Mouse (Mus musculus) midbrain, embryonic 11.5 days (tissue): ENCODE measurements at regions not wholly inside any gene's neighbourhood (a gene's known extent, or its start where the extent isn't known, plus 50 kb on each side); places are given as distances from the start of the nearest gene placed in this dataset.
"Not testable (repeated sequence)": the region's sequence is repeated elsewhere in the genome, so short reads cannot be mapped to it uniquely, and the experiment has no call there.

ENCODE experiments used
- ATAC-seq: fragments of 200-750 bp; cut with Nextera tagmentation; 2 replicates; pipeline ENCODE4 v1.8.0; 2017; ENCODE audit warnings: moderate TSS enrichment, moderate library complexity; ENCODE audit not compliant: low FRiP score
- DNase-seq: peaks from one replicate; pipeline ENCODE4 v3.0.0; 2015; ENCODE audit warnings: low spot score; ENCODE audit errors: missing footprints
- H3K27ac ChIP-seq: fragments of 300-500 bp; sonication (generic); 2 replicates; pipeline ENCODE4 v1.5.1; 2014; ENCODE audit warnings: low read depth, low read length
- H3K27me3 ChIP-seq: fragments of 300-500 bp; sonication (generic); 2 replicates; pipeline ENCODE4 v1.6.1; 2014; ENCODE audit warnings: mild to moderate bottlenecking, low read length, moderate library complexity, mixed read lengths; ENCODE audit not compliant: control insufficient read depth, insufficient read depth
- H3K36me3 ChIP-seq: fragments of 300-500 bp; sonication (generic); 2 replicates; pipeline ENCODE4 v1.6.1; 2014; ENCODE audit warnings: mild to moderate bottlenecking, low read length, moderate library complexity, mixed read lengths; ENCODE audit not compliant: control insufficient read depth, insufficient read depth
- H3K4me1 ChIP-seq: fragments of 300-500 bp; sonication (generic); 2 replicates; pipeline ENCODE4 v1.6.1; 2014; ENCODE audit warnings: low read length; ENCODE audit not compliant: control insufficient read depth, insufficient read depth
- H3K4me2 ChIP-seq: fragments of 300-500 bp; sonication (generic); 2 replicates; pipeline ENCODE4 v1.6.1; 2014; ENCODE audit warnings: mild to moderate bottlenecking, moderate library complexity
- H3K4me3 ChIP-seq: fragments of 300-500 bp; sonication (generic); 2 replicates; pipeline ENCODE4 v1.5.1; 2014; ENCODE audit warnings: low read depth, low read length
- H3K9ac ChIP-seq: fragments of 300-500 bp; sonication (generic); 2 replicates; pipeline ENCODE4 v1.6.1; 2014; ENCODE audit warnings: low read length
- H3K9me3 ChIP-seq: fragments of 300-500 bp; sonication (generic); 2 replicates; pipeline ENCODE4 v1.6.1; 2016; ENCODE audit warnings: low read length; ENCODE audit not compliant: control insufficient read depth
- WGBS: fragments of 180-500 bp; shearing (Covaris S2); extraction: QIAGEN DNeasy Blood & Tissue Kit; methylation state at CpG from one replicate; pipeline ENCODE4 v1.1.7; 2014; 5-methylcytosine and 5-hydroxymethylcytosine counted together

GRCm38 (mm10) chr16:25523141-25523540 lies 160.4 kb upstream of the Trp63 start:
- not testable (repeated sequence) for H3K27ac ChIP-seq, DNase-seq

GRCm38 (mm10) chr16:25523621-25524020 lies 159.9 kb upstream of the Trp63 start:
- no peak overlapping the region for H3K27ac ChIP-seq
- DNase-seq (no peak), ATAC-seq (no peak)
- no peak overlapping the region for H3K9ac ChIP-seq
- no peak overlapping the region for H3K4me3 ChIP-seq
- 81% methylated on average over 2 of the region's 2 CpGs for WGBS
- no peaks in the 10 kb centered on the region for H3K9me3 ChIP-seq
- H3K4me1 ChIP-seq: no peaks in the 10 kb centered on the region
- H3K4me2 ChIP-seq: no peak overlapping the region
- H3K36me3 ChIP-seq: no peaks in the 10 kb centered on the region
- H3K27me3 ChIP-seq: no peaks in the 10 kb centered on the region

More at GRCm38 (mm10) chr16:25523141-25523540, 160.4 kb upstream of the Trp63 start:
- H3K4me1 ChIP-seq, H3K4me3 ChIP-seq, H3K9me3 ChIP-seq, H3K27me3 ChIP-seq, H3K4me2 ChIP-seq, ATAC-seq, H3K9ac ChIP-seq, H3K36me3 ChIP-seq: not testable (repeated sequence)
- WGBS: 93% methylated on average over 9 of the region's 10 CpGs

DNA sequence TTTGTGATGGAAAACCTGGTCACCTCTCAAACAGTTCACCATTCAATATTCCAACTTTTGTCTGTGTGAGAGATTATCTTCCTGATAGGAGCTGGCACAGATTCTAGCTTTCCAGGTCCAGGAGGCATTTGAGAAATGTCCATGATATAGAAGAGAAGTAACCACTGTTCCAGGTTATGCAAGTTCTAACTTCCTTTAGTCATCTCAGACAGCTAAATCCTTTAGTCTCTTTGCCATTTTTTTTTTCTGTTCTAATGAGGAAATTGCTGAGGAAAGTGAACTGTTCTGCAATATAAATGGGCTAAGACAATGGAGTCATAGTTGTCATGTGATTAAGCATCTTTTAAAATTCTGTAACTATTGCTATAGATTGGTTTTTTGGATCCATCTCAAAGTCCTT lies 155.7 kb upstream of the Trp63 start:
- Histone ChIP-seq H3K4me3 (no peak overlapping the region), H3K27ac (no peak overlapping the region), H3K36me3 (no peaks in the 10 kb centered on the region), H3K4me2 (no peak overlapping the region), H3K9me3 (no peaks in the 10 kb centered on the region), H3K4me1 (no peaks in the 10 kb centered on the region), H3K27me3 (no peaks in the 10 kb centered on the region), H3K9ac (no peak overlapping the region)
- no peak for DNase-seq
- ATAC-seq: no peak

- ATAC-seq: no peak
- 88% methylated on average over 2 of the region's 2 CpGs for whole genome bisulfite sequencing
- H3K27me3 ChIP-seq: no peaks in the 10 kb centered on the region
- no peak overlapping the region for H3K4me3 ChIP-seq
- H3K4me1 ChIP-seq: no peaks in the 10 kb centered on the region
- H3K9ac ChIP-seq: no peak overlapping the region
- H3K9me3 ChIP-seq: no peaks in the 10 kb centered on the region
- H3K36me3 ChIP-seq: no peaks in the 10 kb centered on the region
- DNase-seq: no peak
- no peak overlapping the region for H3K27ac ChIP-seq
- no peak overlapping the region for H3K4me2 ChIP-seq
Observed at GRCm38 (mm10) chr16:25528313-25528712, 155.2 kb upstream of the Trp63 start.

GRCm38 (mm10) chr16:25529681-25530080 lies 153.9 kb upstream of the Trp63 start:
- no peaks in the 10 kb centered on the region for H3K9me3 ChIP-seq
- H3K36me3 ChIP-seq: no peaks in the 10 kb centered on the region
- no peaks in the 10 kb centered on the region for H3K27me3 ChIP-seq
- DNase-seq: no peak
- ATAC-seq: no peak
- H3K4me3 ChIP-seq: no peak overlapping the region
- H3K4me2 ChIP-seq: no peak overlapping the region
- no peak overlapping the region for H3K27ac ChIP-seq
- no peaks in the 10 kb centered on the region for H3K4me1 ChIP-seq
- H3K9ac ChIP-seq: no peak overlapping the region
- WGBS: 88% methylated on average over 1 of the region's 1 CpGs

- H3K4me3 ChIP-seq: no peak overlapping the region
- no peaks in the 10 kb centered on the region for H3K36me3 ChIP-seq
- H3K4me1 ChIP-seq: no peaks in the 10 kb centered on the region
- no peak for ATAC-seq
- no peaks in the 10 kb centered on the region for H3K27me3 ChIP-seq
- no peak overlapping the region for H3K27ac ChIP-seq
- no peaks in the 10 kb centered on the region for H3K9me3 ChIP-seq
- H3K4me2 ChIP-seq: no peak overlapping the region
- WGBS: 83% methylated on average over 4 of the region's 4 CpGs
- H3K9ac ChIP-seq: no peak overlapping the region
- no peak for DNase-seq
Observed at GRCm38 (mm10) chr16:25531761-25532336, 151.7 kb upstream of the Trp63 start.

GRCm38 (mm10) chr16:25532519-25533205 lies 150.9 kb upstream of the Trp63 start:
- Histone ChIP-seq H3K36me3 (no peaks in the 10 kb centered on the region), H3K9me3 (no peaks in the 10 kb centered on the region), H3K27ac (no peak overlapping the region), H3K27me3 (no peaks in the 10 kb centered on the region), H3K9ac (no peak overlapping the region), H3K4me3 (no peak overlapping the region), H3K4me2 (no peak overlapping the region), H3K4me1 (no peaks in the 10 kb centered on the region)
- DNase-seq (no peak), ATAC-seq (no peak)
- 84% methylated on average over 3 of the region's 3 CpGs for WGBS

DNA sequence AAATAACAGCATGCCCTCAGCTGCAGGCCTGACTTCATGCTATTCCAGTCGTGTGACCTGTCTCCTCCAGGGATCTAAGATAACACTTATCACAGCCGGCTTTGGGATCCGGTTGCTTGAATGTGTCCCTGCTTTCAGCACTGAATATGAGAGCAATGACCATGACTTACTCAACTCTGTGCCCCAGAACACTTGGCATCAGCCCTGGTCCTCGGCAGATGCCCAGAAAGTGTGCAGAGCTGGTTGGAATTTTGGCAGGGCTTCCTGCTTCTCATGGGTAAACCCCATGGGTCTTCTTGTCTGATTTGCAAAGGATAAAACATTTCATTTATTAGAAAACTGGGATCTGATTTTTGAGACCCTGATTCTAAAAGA lies 150.4 kb upstream of the Trp63 start:
- no peak overlapping the region for H3K9ac ChIP-seq
- no peaks in the 10 kb centered on the region for H3K27me3 ChIP-seq
- no peaks in the 10 kb centered on the region for H3K4me1 ChIP-seq
- DNase-seq (no peak), ATAC-seq (no peak)
- no peak overlapping the region for H3K4me2 ChIP-seq
- H3K36me3 ChIP-seq: no peaks in the 10 kb centered on the region
- H3K9me3 ChIP-seq: no peaks in the 10 kb centered on the region
- 84% methylated on average over 4 of the region's 4 CpGs for WGBS
- H3K27ac ChIP-seq: no peak overlapping the region
- no peak overlapping the region for H3K4me3 ChIP-seq

- no peak overlapping the region for H3K27ac ChIP-seq
- WGBS: 89% methylated on average over 6 of the region's 6 CpGs
- no peaks in the 10 kb centered on the region for H3K9me3 ChIP-seq
- ATAC-seq: no peak
- no peak overlapping the region for H3K4me2 ChIP-seq
- H3K4me3 ChIP-seq: no peak overlapping the region
- H3K27me3 ChIP-seq: no peaks in the 10 kb centered on the region
- DNase-seq: no peak
- no peaks in the 10 kb centered on the region for H3K36me3 ChIP-seq
- H3K4me1 ChIP-seq: no peaks in the 10 kb centered on the region
- no peak overlapping the region for H3K9ac ChIP-seq
Observed at GRCm38 (mm10) chr16:25536550-25536949, 147.0 kb upstream of the Trp63 start.
